Mouse (Mus musculus): ENCODE results near the gene Sox9. TPM values are rescaled to one million over a fixed set of nuclear protein-coding genes. Genes with fewer than 3 reads are reported as not detected.

Gene Sox9
- polyA plus RNA-seq, 1 experiment from 2014 or later: 57.9 TPM

GRCm38 (mm10) chr11:112781035-112781911 is 751 bp upstream of the Sox9 start:
- Histone ChIP-seq H3K4me2 (peak overlapping the region; percentile 87), H3K27me3 (replicated peaks) (peaks cover 59% of the 10 kb centered on the region), H3K27ac (ENCODE audit: poor library complexity, severe bottlenecking) (peak overlapping the region; percentile 44), H3K9ac (peak overlapping the region; percentile 75), H3K4me1 (replicated peaks) (peaks cover 45% of the 10 kb centered on the region), H3K36me3 (no peaks in the 10 kb centered on the region), H3K9me3 (replicated peaks) (no peaks in the 10 kb centered on the region), H3K4me3 (peak overlapping the region; percentile 61)
- WGBS: under 1% methylated on average over 49 of the region's 49 CpGs
- ATAC-seq (ENCODE audit: insufficient number of reproducible peaks, low FRiP score): peak; percentile 2; the same call in 1 of the 2 replicates

GRCm38 (mm10) chr11:112782357-112783121 is 515 bp downstream of the Sox9 start:
- no peaks in the 10 kb centered on the region for H3K36me3 ChIP-seq
- ATAC-seq (ENCODE audit: insufficient number of reproducible peaks, low FRiP score): peak; percentile 29; the same call in 1 of the 2 replicates
- peak overlapping the region; percentile 61 for H3K27ac ChIP-seq (ENCODE audit: poor library complexity, severe bottlenecking)
- H3K4me1 ChIP-seq (replicated peaks): peaks cover 45% of the 10 kb centered on the region
- H3K27me3 ChIP-seq (replicated peaks): peaks cover 52% of the 10 kb centered on the region
- H3K9ac ChIP-seq: peak overlapping the region; percentile 75
- peak overlapping the region; percentile 87 for H3K4me2 ChIP-seq
- no peaks in the 10 kb centered on the region for H3K9me3 ChIP-seq (replicated peaks)
- WGBS: under 1% methylated on average over 74 of the region's 75 CpGs
- peak overlapping the region; percentile 61 for H3K4me3 ChIP-seq

GRCm38 (mm10) chr11:112783401-112784346 is 1.6 kb downstream of the Sox9 start:
- Histone ChIP-seq H3K4me2 (peak overlapping the region; percentile 87), H3K27me3 (replicated peaks) (peaks cover 52% of the 10 kb centered on the region), H3K27ac (ENCODE audit: poor library complexity, severe bottlenecking) (peak overlapping the region; percentile 61), H3K9ac (peak overlapping the region; percentile 75), H3K4me1 (replicated peaks) (peaks cover 45% of the 10 kb centered on the region), H3K36me3 (no peaks in the 10 kb centered on the region), H3K4me3 (peak overlapping the region; percentile 61), H3K9me3 (replicated peaks) (no peaks in the 10 kb centered on the region)
- no peak for ATAC-seq (ENCODE audit: insufficient number of reproducible peaks, low FRiP score)
- WGBS: under 1% methylated on average over 39 of the region's 42 CpGs

GRCm38 (mm10) chr11:112784347-112784902 is 2.4 kb downstream of the Sox9 start:
- Histone ChIP-seq H3K9ac (peak overlapping the region; percentile 75), H3K4me1 (replicated peaks) (peaks cover 43% of the 10 kb centered on the region), H3K36me3 (no peaks in the 10 kb centered on the region), H3K4me2 (peak overlapping the region; percentile 87), H3K27me3 (replicated peaks) (peaks cover 52% of the 10 kb centered on the region), H3K9me3 (replicated peaks) (no peaks in the 10 kb centered on the region), H3K4me3 (peak overlapping the region; percentile 61), H3K27ac (ENCODE audit: poor library complexity, severe bottlenecking) (no peak overlapping the region)
- WGBS: 3% methylated on average over 30 of the region's 30 CpGs
- no peak for ATAC-seq (ENCODE audit: insufficient number of reproducible peaks, low FRiP score)

- 2% methylated on average over 33 of the region's 34 CpGs for WGBS
- H3K27me3 ChIP-seq (replicated peaks): peaks cover 50% of the 10 kb centered on the region
Measured at GRCm38 (mm10) chr11:112784903-112785381, 2.9 kb downstream of the Sox9 start.

GRCm38 (mm10) chr11:112785581-112785980 is 3.6 kb downstream of the Sox9 start:
- H3K27me3 ChIP-seq (replicated peaks): peaks cover 50% of the 10 kb centered on the region
- ATAC-seq (ENCODE audit: insufficient number of reproducible peaks, low FRiP score): no peak
- peak overlapping the region; percentile 61; the same call in 1 of the 2 replicates for H3K4me3 ChIP-seq
- peaks cover 41% of the 10 kb centered on the region for H3K4me1 ChIP-seq (replicated peaks)
- no peaks in the 10 kb centered on the region for H3K36me3 ChIP-seq
- WGBS: 13% methylated on average over 8 of the region's 8 CpGs
- H3K4me2 ChIP-seq: peak overlapping the region; percentile 87
- H3K9ac ChIP-seq: no peak overlapping the region
- H3K27ac ChIP-seq (ENCODE audit: poor library complexity, severe bottlenecking): no peak overlapping the region
- no peaks in the 10 kb centered on the region for H3K9me3 ChIP-seq (replicated peaks)

More at GRCm38 (mm10) chr11:112784903-112785381, 2.9 kb downstream of the Sox9 start:
- peaks cover 41% of the 10 kb centered on the region for H3K4me1 ChIP-seq (replicated peaks)
- no peak for ATAC-seq (ENCODE audit: insufficient number of reproducible peaks, low FRiP score)
- H3K27ac ChIP-seq (ENCODE audit: poor library complexity, severe bottlenecking): no peak overlapping the region
- H3K4me2 ChIP-seq: peak overlapping the region; percentile 87
- H3K9ac ChIP-seq: peak overlapping the region; percentile 75
- no peaks in the 10 kb centered on the region for H3K36me3 ChIP-seq
- peak overlapping the region; percentile 61 for H3K4me3 ChIP-seq
- H3K9me3 ChIP-seq (replicated peaks): no peaks in the 10 kb centered on the region

- no peak for ATAC-seq (ENCODE audit: insufficient number of reproducible peaks, low FRiP score)
- 35% methylated on average over 4 of the region's 4 CpGs for WGBS
- peaks cover 50% of the 10 kb centered on the region for H3K27me3 ChIP-seq (replicated peaks)
- H3K36me3 ChIP-seq: no peaks in the 10 kb centered on the region
- no peak overlapping the region for H3K27ac ChIP-seq (ENCODE audit: poor library complexity, severe bottlenecking)
- no peaks in the 10 kb centered on the region for H3K9me3 ChIP-seq (replicated peaks)
- peak overlapping the region; percentile 43 for H3K4me2 ChIP-seq
- H3K4me1 ChIP-seq (replicated peaks): peaks cover 35% of the 10 kb centered on the region
- no peak overlapping the region for H3K4me3 ChIP-seq
- no peak overlapping the region for H3K9ac ChIP-seq
Measured at GRCm38 (mm10) chr11:112786427-112786826, 4.4 kb downstream of the Sox9 start.

- Histone ChIP-seq H3K4me3 (no peak overlapping the region), H3K9me3 (replicated peaks) (peaks cover 5% of the 10 kb centered on the region; the same call in 1 of the 2 replicates), H3K27ac (ENCODE audit: poor library complexity, severe bottlenecking) (no peak overlapping the region), H3K4me2 (peak overlapping the region; percentile 24; the same call in 1 of the 2 replicates), H3K9ac (no peak overlapping the region), H3K4me1 (replicated peaks) (peaks cover 24% of the 10 kb centered on the region), H3K36me3 (no peaks in the 10 kb centered on the region), H3K27me3 (replicated peaks) (peaks cover 46% of the 10 kb centered on the region)
- ATAC-seq (ENCODE audit: insufficient number of reproducible peaks, low FRiP score): no peak
- 8% methylated on average over 13 of the region's 13 CpGs for WGBS
Measured at GRCm38 (mm10) chr11:112788296-112788695, 6.3 kb downstream of the Sox9 start.

GRCm38 (mm10) chr11:112796379-112796778 is 14.4 kb downstream of the Sox9 start:
- Histone ChIP-seq H3K4me2 (no peak overlapping the region), H3K27ac (ENCODE audit: poor library complexity, severe bottlenecking) (no peak overlapping the region), H3K36me3 (no peaks in the 10 kb centered on the region), H3K4me3 (no peak overlapping the region), H3K9ac (no peak overlapping the region), H3K27me3 (replicated peaks) (peaks cover 25% of the 10 kb centered on the region), H3K9me3 (replicated peaks) (peaks cover 5% of the 10 kb centered on the region; the same call in 1 of the 2 replicates), H3K4me1 (replicated peaks) (0 out of 2 replicates have a peak, but pooled peaks cover 2% of the 10 kb centered on the region)
- no peak for ATAC-seq (ENCODE audit: insufficient number of reproducible peaks, low FRiP score)
- WGBS: 71% methylated on average over 5 of the region's 5 CpGs

- no peak overlapping the region for H3K27ac ChIP-seq (ENCODE audit: poor library complexity, severe bottlenecking)
- H3K4me3 ChIP-seq: no peak overlapping the region
- no peak overlapping the region for H3K9ac ChIP-seq
- no peak overlapping the region for H3K4me2 ChIP-seq
- 0 out of 2 replicates have a peak, but pooled peaks cover 2% of the 10 kb centered on the region for H3K4me1 ChIP-seq (replicated peaks)
- WGBS: 48% methylated on average over 13 of the region's 13 CpGs
- H3K27me3 ChIP-seq (replicated peaks): peaks cover 32% of the 10 kb centered on the region
- H3K36me3 ChIP-seq: no peaks in the 10 kb centered on the region
- H3K9me3 ChIP-seq (replicated peaks): no peaks in the 10 kb centered on the region
- ATAC-seq (ENCODE audit: insufficient number of reproducible peaks, low FRiP score): no peak
Measured at GRCm38 (mm10) chr11:112798831-112799382, 16.9 kb downstream of the Sox9 start.
